Mouse (Mus musculus): ENCODE results near the gene Dcdc2a. TPM values are rescaled to one million over a fixed set of nuclear protein-coding genes. Genes with fewer than 3 reads are reported as not detected.

The Dcdc2a gene
- polyA plus RNA-seq, 1 experiment from 2014 or later, result 0.24 TPM

- TF ChIP-seq CTCF (IDR thresholded peaks at IDR 0.05; ENCODE audit: low read depth) (no peak), EP300 (optimal IDR thresholded peaks at IDR 0.05) (no peak)
- Histone ChIP-seq H3K4me1 (replicated peaks; ENCODE audit: control insufficient read depth, insufficient read depth) (no peaks in the 10 kb centered on the region), H3K27me3 (ENCODE audit: control insufficient read depth, insufficient read depth, low read length) (no peaks in the 10 kb centered on the region), H3K9ac (ENCODE audit: low read length) (no peak overlapping the region), H3K4me2 (replicated peaks; ENCODE audit: low read depth) (no peak overlapping the region), H3K36me3 (ENCODE audit: control insufficient read depth, insufficient read depth, low read length) (no peaks in the 10 kb centered on the region), H3K4me3 (ENCODE audit: low read depth, low read length) (no peak overlapping the region), H3K9me3 (ENCODE audit: control insufficient read depth, low read length) (no peaks in the 10 kb centered on the region), H3K27ac (replicated peaks) (no peak overlapping the region)
- WGBS, result 15% methylated on average over 7 of the region's 7 CpGs
- no peak for DNase-seq (ENCODE audit: low spot score)
- ATAC-seq (ENCODE audit: low FRiP score, low TSS enrichment), result no peak
Observed at GRCm38 (mm10) chr13:25077262-25077661, 21.5 kb downstream of the Dcdc2a start.

- no peak overlapping the region for H3K4me2 ChIP-seq (replicated peaks; ENCODE audit: low read depth)
- WGBS, result 4% methylated on average over 15 of the region's 15 CpGs
- H3K9me3 ChIP-seq (ENCODE audit: control insufficient read depth, low read length), result no peaks in the 10 kb centered on the region
- no peaks in the 10 kb centered on the region for H3K36me3 ChIP-seq (ENCODE audit: control insufficient read depth, insufficient read depth, low read length)
- no peak overlapping the region for H3K9ac ChIP-seq (ENCODE audit: low read length)
- no peaks in the 10 kb centered on the region for H3K27me3 ChIP-seq (ENCODE audit: control insufficient read depth, insufficient read depth, low read length)
- no peaks in the 10 kb centered on the region for H3K4me1 ChIP-seq (replicated peaks; ENCODE audit: control insufficient read depth, insufficient read depth)
- DNase-seq (ENCODE audit: low spot score), result no peak
- no peak overlapping the region for H3K4me3 ChIP-seq (ENCODE audit: low read depth, low read length)
- no peak overlapping the region for H3K27ac ChIP-seq (replicated peaks)
- TF ChIP-seq EP300 (optimal IDR thresholded peaks at IDR 0.05), result no peak
- no peak for TF ChIP-seq CTCF (IDR thresholded peaks at IDR 0.05; ENCODE audit: low read depth)
- no peak for ATAC-seq (ENCODE audit: low FRiP score, low TSS enrichment)
Observed at GRCm38 (mm10) chr13:25083144-25083572, 27.4 kb downstream of the Dcdc2a start.

GRCm38 (mm10) chr13:25085147-25085546, 29.3 kb downstream of the Dcdc2a start:
- no peak overlapping the region for H3K4me2 ChIP-seq (replicated peaks; ENCODE audit: low read depth)
- H3K4me3 ChIP-seq (ENCODE audit: low read depth, low read length), result no peak overlapping the region
- H3K4me1 ChIP-seq (replicated peaks; ENCODE audit: control insufficient read depth, insufficient read depth), result no peaks in the 10 kb centered on the region
- H3K9ac ChIP-seq (ENCODE audit: low read length), result no peak overlapping the region
- ATAC-seq (ENCODE audit: low FRiP score, low TSS enrichment) (no peak), DNase-seq (ENCODE audit: low spot score) (no peak)
- H3K27ac ChIP-seq (replicated peaks), result no peak overlapping the region
- H3K27me3 ChIP-seq (ENCODE audit: control insufficient read depth, insufficient read depth, low read length), result no peaks in the 10 kb centered on the region
- TF ChIP-seq EP300 (optimal IDR thresholded peaks at IDR 0.05) (no peak), CTCF (IDR thresholded peaks at IDR 0.05; ENCODE audit: low read depth) (no peak)
- 81% methylated on average over 7 of the region's 7 CpGs for WGBS
- no peaks in the 10 kb centered on the region for H3K9me3 ChIP-seq (ENCODE audit: control insufficient read depth, low read length)
- H3K36me3 ChIP-seq (ENCODE audit: control insufficient read depth, insufficient read depth, low read length), result no peaks in the 10 kb centered on the region

GRCm38 (mm10) chr13:25091347-25091746, 35.5 kb downstream of the Dcdc2a start:
- H3K4me3 ChIP-seq (ENCODE audit: low read depth, low read length), result no peak overlapping the region

GRCm38 (mm10) chr13:25093776-25094175, 38.0 kb downstream of the Dcdc2a start:
- no peak for ATAC-seq (ENCODE audit: low FRiP score, low TSS enrichment)
- no peak overlapping the region for H3K27ac ChIP-seq (replicated peaks)

More at GRCm38 (mm10) chr13:25091347-25091746, 35.5 kb downstream of the Dcdc2a start:
- Histone ChIP-seq H3K4me1 (replicated peaks; ENCODE audit: control insufficient read depth, insufficient read depth) (no peaks in the 10 kb centered on the region), H3K4me2 (replicated peaks; ENCODE audit: low read depth) (no peak overlapping the region), H3K9me3 (ENCODE audit: control insufficient read depth, low read length) (no peaks in the 10 kb centered on the region), H3K27me3 (ENCODE audit: control insufficient read depth, insufficient read depth, low read length) (no peaks in the 10 kb centered on the region), H3K9ac (ENCODE audit: low read length) (no peak overlapping the region), H3K36me3 (ENCODE audit: control insufficient read depth, insufficient read depth, low read length) (no peaks in the 10 kb centered on the region), H3K27ac (replicated peaks) (no peak overlapping the region)
- DNase-seq (ENCODE audit: low spot score), result no peak
- TF ChIP-seq CTCF (IDR thresholded peaks at IDR 0.05; ENCODE audit: low read depth) (no peak), EP300 (optimal IDR thresholded peaks at IDR 0.05) (no peak)
- ATAC-seq (ENCODE audit: low FRiP score, low TSS enrichment), result no peak
- WGBS, result 93% methylated on average over 5 of the region's 5 CpGs

GRCm38 (mm10) chr13:25094381-25094780, 38.6 kb downstream of the Dcdc2a start:
- Histone ChIP-seq H3K27me3 (ENCODE audit: control insufficient read depth, insufficient read depth, low read length) (no peaks in the 10 kb centered on the region), H3K4me2 (replicated peaks; ENCODE audit: low read depth) (no peak overlapping the region), H3K9me3 (ENCODE audit: control insufficient read depth, low read length) (no peaks in the 10 kb centered on the region), H3K4me1 (replicated peaks; ENCODE audit: control insufficient read depth, insufficient read depth) (no peaks in the 10 kb centered on the region), H3K4me3 (ENCODE audit: low read depth, low read length) (no peak overlapping the region), H3K36me3 (ENCODE audit: control insufficient read depth, insufficient read depth, low read length) (no peaks in the 10 kb centered on the region), H3K9ac (ENCODE audit: low read length) (no peak overlapping the region), H3K27ac (replicated peaks) (no peak overlapping the region)
- DNase-seq (ENCODE audit: low spot score), result no peak
- no peak for ATAC-seq (ENCODE audit: low FRiP score, low TSS enrichment)
- TF ChIP-seq EP300 (optimal IDR thresholded peaks at IDR 0.05) (no peak), CTCF (IDR thresholded peaks at IDR 0.05; ENCODE audit: low read depth) (no peak)
- 58% methylated on average over 4 of the region's 4 CpGs for WGBS

More at GRCm38 (mm10) chr13:25093776-25094175, 38.0 kb downstream of the Dcdc2a start:
- no peaks in the 10 kb centered on the region for H3K9me3 ChIP-seq (ENCODE audit: control insufficient read depth, low read length)
- no peak overlapping the region for H3K9ac ChIP-seq (ENCODE audit: low read length)
- WGBS, result 79% methylated on average over 4 of the region's 4 CpGs
- no peak for DNase-seq (ENCODE audit: low spot score)
- no peaks in the 10 kb centered on the region for H3K4me1 ChIP-seq (replicated peaks; ENCODE audit: control insufficient read depth, insufficient read depth)
- H3K4me2 ChIP-seq (replicated peaks; ENCODE audit: low read depth), result no peak overlapping the region
- no peaks in the 10 kb centered on the region for H3K27me3 ChIP-seq (ENCODE audit: control insufficient read depth, insufficient read depth, low read length)
- H3K36me3 ChIP-seq (ENCODE audit: control insufficient read depth, insufficient read depth, low read length), result no peaks in the 10 kb centered on the region
- no peak overlapping the region for H3K4me3 ChIP-seq (ENCODE audit: low read depth, low read length)
- TF ChIP-seq CTCF (IDR thresholded peaks at IDR 0.05; ENCODE audit: low read depth), result no peak
- TF ChIP-seq EP300 (optimal IDR thresholded peaks at IDR 0.05), result no peak

Data from stomach, postnatal 0 days (tissue).